Comparison of ENCODE assay signal across 11 mouse cellular contexts in the genomic region with DNA sequence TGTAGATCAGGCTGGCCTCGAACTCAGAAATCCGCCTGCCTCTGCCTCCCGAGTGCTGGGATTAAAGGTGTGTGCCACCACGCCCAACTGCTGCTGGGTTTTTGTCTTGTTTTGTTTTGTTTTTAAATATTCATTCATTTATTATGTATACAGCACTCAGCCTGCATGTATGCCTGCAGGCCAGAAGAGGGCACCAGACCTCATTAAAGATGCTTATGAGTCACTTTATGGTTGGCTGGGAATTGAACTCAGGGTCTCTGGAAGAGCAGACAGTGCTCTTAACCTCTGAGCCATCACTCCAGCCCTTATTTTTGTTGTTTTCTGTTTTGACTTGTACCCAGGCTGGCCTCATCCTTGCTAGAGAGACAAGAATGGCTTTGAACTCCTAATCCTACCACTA. TPM values are rescaled to one million over a fixed set of nuclear protein-coding genes. Genes with fewer than 3 reads are reported as not detected.
A peak's percentile ranks its signal among the peaks of the same experiment; 100 is the strongest.
DNase-seq lines count a peak whose midpoint lies in the region; ATAC-seq and TF ChIP-seq lines count a peak whose summit lies in the region.
"Had no signal": no experiment of that assay in that cellular context is flagged by ENCODE, and none has a peak within 500 bp of the region (broad histone marks: within the 10 kb centered on the region; RNA-seq: fewer than 3 reads in every experiment).

No protein-coding gene starts in this region.

- WGBS in forebrain, embryonic 12.5 days: 71% methylated on average over 4 of the region's 4 CpGs

- no peak overlapping the region for H3K9ac ChIP-seq in forebrain, embryonic 12.5 days
- H3K9ac ChIP-seq: liver, embryonic 13.5 days had no signal

- no peaks in the 10 kb centered on the region for H3K27me3 ChIP-seq in forebrain, embryonic 12.5 days
- H3K27me3 ChIP-seq: liver, embryonic 13.5 days had no signal

- intact Hi-C loops in left cerebral cortex, adult 2 months (cut with DNase I): loop anchor here (2.0 kb wide), 1 partner anchor 17 kb away; no protein-coding TSS in a partner anchor
- intact Hi-C loops in left cerebral cortex, postnatal 4 days (cut with DNase I): no loop called here

- DNase-seq in adrenal gland, postnatal 10 days: peak; percentile 48
- DNase-seq in adrenal gland, adult 2 months: no peak
- no peak for DNase-seq in left cerebral cortex, adult 2 months (ENCODE audit: extremely low spot score in 1 of 2, low spot score in 2 of 2)
- DNase-seq in left cerebral cortex, postnatal 4 days: no peak
- DNase-seq in retina, postnatal 1 day: peak; percentile 62
- no peak for DNase-seq in cerebellum, adult 8-10 months
- DNase-seq: liver, embryonic 13.5 days had no signal

- TF ChIP-seq CTCF in left cerebral cortex, adult 2 months (IDR thresholded peaks at IDR 0.05): peak; percentile 58
- TF ChIP-seq CTCF in cortical plate, adult 2 months (IDR thresholded peaks at IDR 0.05; ENCODE audit: extremely low read depth, insufficient read depth, low read length): peak; percentile 47

- ATAC-seq in forebrain, embryonic 12.5 days (ENCODE audit: low FRiP score): no peak

- no peaks in the 10 kb centered on the region for H3K9me3 ChIP-seq in forebrain, embryonic 12.5 days
- H3K9me3 ChIP-seq: liver, embryonic 13.5 days had no signal

- no peak overlapping the region for H3K4me2 ChIP-seq in forebrain, embryonic 12.5 days
- H3K4me2 ChIP-seq: liver, embryonic 13.5 days had no signal

- H3K4me1 ChIP-seq in cortical plate, adult 2 months (ENCODE audit: control insufficient read depth, insufficient read depth, low read length): no peaks in the 10 kb centered on the region
- peaks cover 8% of the 10 kb centered on the region for H3K4me1 ChIP-seq in forebrain, embryonic 12.5 days

- H3K27ac ChIP-seq in left cerebral cortex, adult 2 months: peak overlapping the region; percentile 71
- 0 out of 2 replicates have a peak overlapping the region, but pooled peaks have one; percentile 26 for H3K27ac ChIP-seq in cortical plate, adult 2 months (ENCODE audit: insufficient read depth, low read length)
- no peak overlapping the region for H3K27ac ChIP-seq in forebrain, embryonic 12.5 days

- H3K36me3 ChIP-seq in forebrain, embryonic 12.5 days (replicated peaks): peaks cover 24% of the 10 kb centered on the region

- TF ChIP-seq POLR2A in cortical plate, adult 2 months (IDR thresholded peaks at IDR 0.05; ENCODE audit: extremely low read depth, insufficient read depth, low read length): no peak

- H3K4me3 ChIP-seq in left cerebral cortex, adult 2 months: no peak overlapping the region
- no peak overlapping the region for H3K4me3 ChIP-seq in cortical plate, adult 2 months (ENCODE audit: insufficient read depth, low read length)
- H3K4me3 ChIP-seq in forebrain, embryonic 12.5 days (replicated peaks): no peak overlapping the region
- H3K4me3 ChIP-seq: liver, embryonic 13.5 days had no signal

RNA-seq across cellular contexts. Expression of a gene that starts 4.2 kb away (rescaled TPM):
- 1 to 10 TPM; 4.9 to 6.9 TPM for total RNA-seq in adrenal gland, postnatal 10 days (2021)
- total RNA-seq in adrenal gland, adult 2 months (2021): 1 to 10 TPM; 2.9 to 8.2 TPM
- 7.4 and 9.6 TPM in 2 replicates for polyA plus RNA-seq in adrenal gland, adult 2 months (2012; rRNA removed)
- total RNA-seq in left cerebral cortex, adult 2 months (2021): 1 to 10 TPM; 8.3 to 9.0 TPM
- total RNA-seq in left cerebral cortex, postnatal 4 days (2021): 1 to 10 TPM; 3.2 to 4.4 TPM
- polyA plus RNA-seq in cortical plate, adult 2 months (2012; rRNA removed): 5.2 and 5.8 TPM in 2 replicates
- polyA plus RNA-seq in forebrain, embryonic 12.5 days (2016; fragmentation: Nextera tagmentation; extraction: Ambion mirVana): 9.0 and 9.2 TPM in 2 replicates

RNA-seq across cellular contexts. Expression of a gene that starts 7.9 kb away (rescaled TPM):
- total RNA-seq in adrenal gland, postnatal 10 days (2021): 100 to 1,000 TPM; 226 to 247 TPM
- 100 to 1,000 TPM; 317 to 332 TPM for total RNA-seq in adrenal gland, adult 2 months (2021)
- 267 and 322 TPM in 2 replicates for polyA plus RNA-seq in adrenal gland, adult 2 months (2012; rRNA removed)
- 100 to 1,000 TPM; 166 to 167 TPM for total RNA-seq in left cerebral cortex, adult 2 months (2021)
- 100 to 1,000 TPM; 182 to 197 TPM for total RNA-seq in left cerebral cortex, postnatal 4 days (2021)
- polyA plus RNA-seq in cortical plate, adult 2 months (2012; rRNA removed): 181 and 197 TPM in 2 replicates
- polyA plus RNA-seq in forebrain, embryonic 12.5 days (2016; fragmentation: Nextera tagmentation; extraction: Ambion mirVana): 395 and 399 TPM in 2 replicates

RNA-seq across cellular contexts. Expression of a gene that starts 11.3 kb away (rescaled TPM):
- total RNA-seq in adrenal gland, postnatal 10 days (2021): not detected
- total RNA-seq in adrenal gland, adult 2 months (2021): not detected
- polyA plus RNA-seq in adrenal gland, adult 2 months (2012; rRNA removed): not detected in 2 replicates
- total RNA-seq in left cerebral cortex, adult 2 months (2021): not detected
- total RNA-seq in left cerebral cortex, postnatal 4 days (2021): not detected
- polyA plus RNA-seq in cortical plate, adult 2 months (2012; rRNA removed): 0.17 and 0.23 TPM in 2 replicates
- 0.04 TPM in 1 of 2 replicates, not detected in the other for polyA plus RNA-seq in forebrain, embryonic 12.5 days (2016; fragmentation: Nextera tagmentation; extraction: Ambion mirVana)
- polyA plus RNA-seq: liver, embryonic 13.5 days had no signal

RNA-seq across cellular contexts. Expression of a gene that starts 30.8 kb away (rescaled TPM):
- not detected for total RNA-seq in adrenal gland, postnatal 10 days (2021)
- total RNA-seq in adrenal gland, adult 2 months (2021): not detected
- not detected in 2 replicates for polyA plus RNA-seq in adrenal gland, adult 2 months (2012; rRNA removed)
- not detected for total RNA-seq in left cerebral cortex, adult 2 months (2021)
- not detected for total RNA-seq in left cerebral cortex, postnatal 4 days (2021)
- polyA plus RNA-seq in cortical plate, adult 2 months (2012; rRNA removed): not detected in 2 replicates
- polyA plus RNA-seq in forebrain, embryonic 12.5 days (2016; fragmentation: Nextera tagmentation; extraction: Ambion mirVana): not detected in 2 replicates
- total RNA-seq: heart, postnatal 14 days had no signal
- polyA plus RNA-seq: C2C12; liver, embryonic 13.5 days had no signal

RNA-seq across cellular contexts. Expression of a gene that starts 31.2 kb away (rescaled TPM):
- total RNA-seq in adrenal gland, postnatal 10 days (2021): 1 to 10 TPM; 1.7 to 2.5 TPM
- total RNA-seq in adrenal gland, adult 2 months (2021): 1 to 10 TPM in 1 of 2 experiments, under 1 TPM in 1; 0.66 to 1.7 TPM
- 4.4 and 6.6 TPM in 2 replicates for polyA plus RNA-seq in adrenal gland, adult 2 months (2012; rRNA removed)
- 10 to 100 TPM in 1 of 2 experiments, 1 to 10 TPM in 1; 8.2 to 11.3 TPM for total RNA-seq in left cerebral cortex, adult 2 months (2021)
- 10 to 100 TPM; 17.2 to 20.7 TPM for total RNA-seq in left cerebral cortex, postnatal 4 days (2021)
- polyA plus RNA-seq in cortical plate, adult 2 months (2012; rRNA removed): 13.3 and 18.6 TPM in 2 replicates
- polyA plus RNA-seq in forebrain, embryonic 12.5 days (2016; fragmentation: Nextera tagmentation; extraction: Ambion mirVana): 9.8 and 10.7 TPM in 2 replicates

Comparison
In these comparisons a context has a peak if more than half of its experiments do, and no peak if none do; other contexts are left out.
1. DNase-seq: peak in adrenal gland, postnatal 10 days (single experiment) and retina, postnatal 1 day (single experiment); none in adrenal gland, adult 2 months (single experiment), left cerebral cortex, adult 2 months (0 of 2), left cerebral cortex, postnatal 4 days (single experiment) and cerebellum, adult 8-10 months (single experiment).